12 mouse cellular contexts compared by ENCODE assay signal in the genomic region with DNA sequence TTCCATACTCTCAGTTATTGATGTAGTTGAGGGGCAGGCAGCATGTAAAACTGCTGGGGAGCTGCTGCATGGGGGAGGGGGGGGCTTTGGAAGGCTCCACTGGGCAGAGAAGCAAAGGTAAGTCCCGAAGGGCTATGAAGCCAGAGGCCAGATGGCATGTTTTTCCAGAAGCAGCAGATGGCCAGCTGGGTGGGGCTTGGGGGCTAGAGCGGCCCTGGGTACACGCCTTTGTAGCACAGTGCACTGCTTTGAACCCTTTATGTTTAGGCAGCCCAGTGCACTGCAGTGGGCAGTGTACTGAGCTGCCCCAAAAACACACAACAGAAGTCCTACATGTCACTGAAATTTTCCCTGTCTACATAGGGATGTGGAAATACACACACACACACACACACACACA. TPM values are rescaled to one million over a fixed set of nuclear protein-coding genes. Genes with fewer than 3 reads are reported as not detected.
DNase-seq lines count a peak whose midpoint lies in the region; ATAC-seq and TF ChIP-seq lines count a peak whose summit lies in the region.
"Had no signal": no experiment of that assay in that cellular context is flagged by ENCODE, and none has a peak within 500 bp of the region (broad histone marks: within the 10 kb centered on the region; RNA-seq: fewer than 3 reads in every experiment).

No protein-coding gene starts in this region.

- H3K4me2 ChIP-seq in kidney, postnatal 0 days (ENCODE audit: low read length): peak overlapping the region; percentile 10; the same call in 1 of the 2 replicates
- no peak overlapping the region for H3K4me2 ChIP-seq in forebrain, embryonic 14.5 days (ENCODE audit: low read length)
- peak overlapping the region; percentile 25 for H3K4me2 ChIP-seq in liver, embryonic 12.5 days
- H3K4me2 ChIP-seq in neural tube, embryonic 14.5 days (ENCODE audit: low read depth, low read length): no peak overlapping the region
- no peak overlapping the region for H3K4me2 ChIP-seq in kidney, embryonic 16.5 days (replicated peaks; ENCODE audit: low read depth, low read length)
- H3K4me2 ChIP-seq: heart, embryonic 13.5 days; stomach, embryonic 15.5 days had no signal

- no peaks in the 10 kb centered on the region for H3K36me3 ChIP-seq in kidney, postnatal 0 days (ENCODE audit: insufficient read depth, low read length)
- H3K36me3 ChIP-seq in forebrain, embryonic 14.5 days (ENCODE audit: control insufficient read depth, insufficient read depth, low read length): no peaks in the 10 kb centered on the region
- peaks cover 15% of the 10 kb centered on the region for H3K36me3 ChIP-seq in liver, embryonic 12.5 days
- no peaks in the 10 kb centered on the region for H3K36me3 ChIP-seq in neural tube, embryonic 14.5 days (ENCODE audit: control insufficient read depth, insufficient read depth, low read length)
- H3K36me3 ChIP-seq in kidney, embryonic 16.5 days (ENCODE audit: insufficient read depth, low read length): no peaks in the 10 kb centered on the region
- H3K36me3 ChIP-seq: heart, embryonic 13.5 days; stomach, embryonic 15.5 days had no signal

- H3K4me1 ChIP-seq in kidney, postnatal 0 days (replicated peaks; ENCODE audit: insufficient read depth, low read length): no peaks in the 10 kb centered on the region
- H3K4me1 ChIP-seq in forebrain, embryonic 14.5 days (ENCODE audit: control insufficient read depth, insufficient read depth, low read length): 0 out of 2 replicates have a peak, but pooled peaks cover 3% of the 10 kb centered on the region
- H3K4me1 ChIP-seq in liver, embryonic 12.5 days: peaks cover 44% of the 10 kb centered on the region
- no peaks in the 10 kb centered on the region for H3K4me1 ChIP-seq in neural tube, embryonic 14.5 days (ENCODE audit: control insufficient read depth, insufficient read depth, low read length)
- H3K4me1 ChIP-seq in kidney, embryonic 16.5 days (ENCODE audit: insufficient read depth, low read length): no peaks in the 10 kb centered on the region
- H3K4me1 ChIP-seq: stomach, embryonic 15.5 days had no signal

- no peak for ATAC-seq in kidney, postnatal 0 days (replicated peaks; ENCODE audit: low FRiP score, low read depth)
- ATAC-seq in forebrain, embryonic 14.5 days: peak; percentile 72; the same call in 1 of the 2 replicates
- peak; percentile 26; the same call in 1 of the 2 replicates for ATAC-seq in liver, embryonic 12.5 days
- ATAC-seq in neural tube, embryonic 14.5 days (ENCODE audit: low read depth): 0 out of 2 replicates have a peak, but pooled peaks have one; percentile 51
- no peak for ATAC-seq in kidney, embryonic 16.5 days (ENCODE audit: low FRiP score, low TSS enrichment)

- WGBS in kidney, postnatal 0 days: 14% methylated on average over 3 of the region's 3 CpGs
- 33% methylated on average over 3 of the region's 3 CpGs for WGBS in forebrain, embryonic 14.5 days
- 10% methylated on average over 3 of the region's 3 CpGs for WGBS in liver, embryonic 12.5 days (ENCODE audit: insufficient replicate concordance)
- WGBS in neural tube, embryonic 14.5 days: 5% methylated on average over 3 of the region's 3 CpGs
- 21% methylated on average over 3 of the region's 3 CpGs for WGBS in kidney, embryonic 16.5 days

- no peak overlapping the region for H3K4me3 ChIP-seq in kidney, postnatal 0 days (replicated peaks; ENCODE audit: low read depth, low read length)
- H3K4me3 ChIP-seq in forebrain, embryonic 14.5 days (ENCODE audit: low read depth, low read length): no peak overlapping the region
- no peak overlapping the region for H3K4me3 ChIP-seq in liver, embryonic 12.5 days
- no peak overlapping the region for H3K4me3 ChIP-seq in neural tube, embryonic 14.5 days (ENCODE audit: low read depth, low read length)
- no peak overlapping the region for H3K4me3 ChIP-seq in kidney, embryonic 16.5 days (ENCODE audit: low read length)
- H3K4me3 ChIP-seq: heart, embryonic 13.5 days; myocyte; stomach, embryonic 15.5 days had no signal

- no peaks in the 10 kb centered on the region for H3K27me3 ChIP-seq in kidney, postnatal 0 days (ENCODE audit: insufficient read depth, low read length)
- H3K27me3 ChIP-seq in forebrain, embryonic 14.5 days (replicated peaks; ENCODE audit: control insufficient read depth, insufficient read depth, low read length): no peaks in the 10 kb centered on the region
- no peaks in the 10 kb centered on the region for H3K27me3 ChIP-seq in liver, embryonic 12.5 days (replicated peaks)
- no peaks in the 10 kb centered on the region for H3K27me3 ChIP-seq in neural tube, embryonic 14.5 days (ENCODE audit: control insufficient read depth, insufficient read depth, low read length)
- no peaks in the 10 kb centered on the region for H3K27me3 ChIP-seq in kidney, embryonic 16.5 days (ENCODE audit: insufficient read depth, low read length)
- H3K27me3 ChIP-seq: heart, embryonic 13.5 days; stomach, embryonic 15.5 days had no signal

- 0 out of 2 replicates have a peak overlapping the region, but pooled peaks have one; percentile 5 for H3K27ac ChIP-seq in kidney, postnatal 0 days
- peak overlapping the region; percentile 39 for H3K27ac ChIP-seq in forebrain, embryonic 14.5 days (ENCODE audit: low read depth, low read length)
- H3K27ac ChIP-seq in liver, embryonic 12.5 days: peak overlapping the region; percentile 63
- peak overlapping the region; percentile 52 for H3K27ac ChIP-seq in neural tube, embryonic 14.5 days (ENCODE audit: low read depth, low read length)
- H3K27ac ChIP-seq in kidney, embryonic 16.5 days (ENCODE audit: low read length): no peak overlapping the region
- H3K27ac ChIP-seq: heart, embryonic 13.5 days; stomach, embryonic 15.5 days had no signal

- H3K9ac ChIP-seq in kidney, postnatal 0 days (ENCODE audit: low read depth, low read length): no peak overlapping the region
- H3K9ac ChIP-seq in forebrain, embryonic 14.5 days (ENCODE audit: low read length): no peak overlapping the region
- H3K9ac ChIP-seq in liver, embryonic 12.5 days: 0 out of 2 replicates have a peak overlapping the region, but pooled peaks have one; percentile 10
- no peak overlapping the region for H3K9ac ChIP-seq in neural tube, embryonic 14.5 days (replicated peaks; ENCODE audit: low read depth, low read length)
- H3K9ac ChIP-seq in kidney, embryonic 16.5 days (replicated peaks; ENCODE audit: low read length): no peak overlapping the region
- H3K9ac ChIP-seq: heart, embryonic 13.5 days; stomach, embryonic 15.5 days had no signal

- no peaks in the 10 kb centered on the region for H3K9me3 ChIP-seq in kidney, postnatal 0 days (replicated peaks; ENCODE audit: low read length)
- H3K9me3 ChIP-seq in forebrain, embryonic 14.5 days (replicated peaks; ENCODE audit: control insufficient read depth, low read length): no peaks in the 10 kb centered on the region
- no peaks in the 10 kb centered on the region for H3K9me3 ChIP-seq in liver, embryonic 12.5 days (replicated peaks)
- H3K9me3 ChIP-seq in neural tube, embryonic 14.5 days (ENCODE audit: control insufficient read depth, low read length): no peaks in the 10 kb centered on the region
- no peaks in the 10 kb centered on the region for H3K9me3 ChIP-seq in kidney, embryonic 16.5 days (ENCODE audit: low read length)
- H3K9me3 ChIP-seq: heart, embryonic 13.5 days; stomach, embryonic 15.5 days had no signal

- DNase-seq in kidney, postnatal 0 days (ENCODE audit: low spot score): no peak
- DNase-seq in kidney, postnatal 10 days: no peak
- DNase-seq in forebrain, embryonic 14.5 days (ENCODE audit: low spot score): peak; percentile 59
- DNase-seq in yolk sac, embryonic 10.5 days (ENCODE audit: low spot score): no peak
- no peak for DNase-seq in ovary, postnatal 14 days (ENCODE audit: low spot score)
- DNase-seq: adrenal gland, postnatal 14 days had no signal

- no peak for TF ChIP-seq CTCF in kidney, postnatal 0 days (IDR thresholded peaks at IDR 0.05; ENCODE audit: low read depth)

RNA-seq across cellular contexts. Expression of a gene that starts 7.7 kb away (rescaled TPM):
- 98.7 and 99.4 TPM in 2 replicates for polyA plus RNA-seq in kidney, postnatal 0 days (2015; fragmentation: Nextera tagmentation; extraction: Ambion mirVana)
- 53.1 and 60.7 TPM in 2 replicates for polyA plus RNA-seq in forebrain, embryonic 14.5 days (2014; fragmentation: Nextera tagmentation; extraction: Ambion mirVana)
- 22.2 and 23.8 TPM in 2 replicates for polyA plus RNA-seq in liver, embryonic 12.5 days (2016; fragmentation: Nextera tagmentation; extraction: Ambion mirVana)
- polyA plus RNA-seq in neural tube, embryonic 14.5 days (2014; fragmentation: Nextera tagmentation; extraction: Ambion mirVana): 68.6 and 70.6 TPM in 2 replicates
- 89.1 and 89.4 TPM in 2 replicates for polyA plus RNA-seq in kidney, embryonic 16.5 days (2015; fragmentation: Nextera tagmentation; extraction: Ambion mirVana)

RNA-seq across cellular contexts. Expression of a gene that starts 17.6 kb away (rescaled TPM):
- polyA plus RNA-seq in kidney, postnatal 0 days (2015; fragmentation: Nextera tagmentation; extraction: Ambion mirVana): 0.68 and 0.70 TPM in 2 replicates
- polyA plus RNA-seq in forebrain, embryonic 14.5 days (2014; fragmentation: Nextera tagmentation; extraction: Ambion mirVana): 0.05 and 0.10 TPM in 2 replicates
- 3.9 and 4.3 TPM in 2 replicates for polyA plus RNA-seq in liver, embryonic 12.5 days (2016; fragmentation: Nextera tagmentation; extraction: Ambion mirVana)
- 0.13 and 0.15 TPM in 2 replicates for polyA plus RNA-seq in neural tube, embryonic 14.5 days (2014; fragmentation: Nextera tagmentation; extraction: Ambion mirVana)
- polyA plus RNA-seq in kidney, embryonic 16.5 days (2015; fragmentation: Nextera tagmentation; extraction: Ambion mirVana): 1.0 and 1.1 TPM in 2 replicates
- polyA plus RNA-seq: myocyte had no signal

RNA-seq across cellular contexts. Expression of a gene that starts 33.4 kb away (rescaled TPM):
- 107 and 110 TPM in 2 replicates for polyA plus RNA-seq in kidney, postnatal 0 days (2015; fragmentation: Nextera tagmentation; extraction: Ambion mirVana)
- polyA plus RNA-seq in forebrain, embryonic 14.5 days (2014; fragmentation: Nextera tagmentation; extraction: Ambion mirVana): 70.4 and 71.0 TPM in 2 replicates
- polyA plus RNA-seq in liver, embryonic 12.5 days (2016; fragmentation: Nextera tagmentation; extraction: Ambion mirVana): 67.4 and 71.1 TPM in 2 replicates
- 58.4 and 66.1 TPM in 2 replicates for polyA plus RNA-seq in neural tube, embryonic 14.5 days (2014; fragmentation: Nextera tagmentation; extraction: Ambion mirVana)
- 86.5 and 93.2 TPM in 2 replicates for polyA plus RNA-seq in kidney, embryonic 16.5 days (2015; fragmentation: Nextera tagmentation; extraction: Ambion mirVana)

RNA-seq across cellular contexts. Expression of a gene that starts 39.2 kb away (rescaled TPM):
- 190 and 194 TPM in 2 replicates for polyA plus RNA-seq in kidney, postnatal 0 days (2015; fragmentation: Nextera tagmentation; extraction: Ambion mirVana)
- polyA plus RNA-seq in forebrain, embryonic 14.5 days (2014; fragmentation: Nextera tagmentation; extraction: Ambion mirVana): 162 and 165 TPM in 2 replicates
- polyA plus RNA-seq in liver, embryonic 12.5 days (2016; fragmentation: Nextera tagmentation; extraction: Ambion mirVana): 91.1 and 98.9 TPM in 2 replicates
- polyA plus RNA-seq in neural tube, embryonic 14.5 days (2014; fragmentation: Nextera tagmentation; extraction: Ambion mirVana): 85.7 and 100 TPM in 2 replicates
- 211 and 212 TPM in 2 replicates for polyA plus RNA-seq in kidney, embryonic 16.5 days (2015; fragmentation: Nextera tagmentation; extraction: Ambion mirVana)

RNA-seq across cellular contexts. Expression of a gene that starts 50.7 kb away (rescaled TPM):
- polyA plus RNA-seq in kidney, postnatal 0 days (2015; fragmentation: Nextera tagmentation; extraction: Ambion mirVana): 25.1 and 30.0 TPM in 2 replicates
- polyA plus RNA-seq in forebrain, embryonic 14.5 days (2014; fragmentation: Nextera tagmentation; extraction: Ambion mirVana): 32.9 and 35.7 TPM in 2 replicates
- polyA plus RNA-seq in liver, embryonic 12.5 days (2016; fragmentation: Nextera tagmentation; extraction: Ambion mirVana): 36.0 and 41.2 TPM in 2 replicates
- polyA plus RNA-seq in neural tube, embryonic 14.5 days (2014; fragmentation: Nextera tagmentation; extraction: Ambion mirVana): 35.8 and 44.1 TPM in 2 replicates
- 40.6 and 40.7 TPM in 2 replicates for polyA plus RNA-seq in kidney, embryonic 16.5 days (2015; fragmentation: Nextera tagmentation; extraction: Ambion mirVana)

Comparison
In these comparisons a context has a peak if more than half of its experiments do, and no peak if none do; other contexts are left out.
1. H3K4me2 ChIP-seq: peak in kidney, postnatal 0 days (single experiment) and liver, embryonic 12.5 days (single experiment); none in forebrain, embryonic 14.5 days (single experiment), neural tube, embryonic 14.5 days (single experiment) and kidney, embryonic 16.5 days (single experiment).
2. ATAC-seq: peak in forebrain, embryonic 14.5 days (single experiment), liver, embryonic 12.5 days (single experiment) and neural tube, embryonic 14.5 days (single experiment); none in kidney, postnatal 0 days (single experiment) and kidney, embryonic 16.5 days (single experiment).